Mouse (Mus musculus) spleen, embryonic (tissue): ENCODE data around the gene Zfp146.

ENCODE experiments used
- CTCF ChIA-PET: fragments of 350-600 bp; sonication (Branson Sonifier 250); formaldehyde crosslinking; loops from one replicate; lab custom pipeline; 2022; lab: Charles Lee

Gene Zfp146

GRCm38 (mm10) chr7:30193581-30194100, 24.1 kb upstream of the Zfp146 start:
- CTCF ChIA-PET: interaction anchor here (0.6 to 0.7 kb wide), 3 partner anchors 9 to 569 kb away, joined by 9 to 10 read pairs (median 9); partner anchors contain the start of gene Cox7a1

- CTCF ChIA-PET: no interaction called here
Measured at GRCm38 (mm10) chr7:30193013-30193412, 23.5 kb upstream of the Zfp146 start.

- CTCF ChIA-PET: no interaction called here
Measured at GRCm38 (mm10) chr7:30192088-30192487, 22.5 kb upstream of the Zfp146 start.

GRCm38 (mm10) chr7:30189116-30189491, 19.6 kb upstream of the Zfp146 start:
- CTCF ChIA-PET: interaction anchor here (0.7 kb wide), 1 partner anchor 159 kb away, joined by 12 read pairs; no protein-coding TSS in a partner anchor

GRCm38 (mm10) chr7:30188344-30189115, 19.0 kb upstream of the Zfp146 start:
- CTCF ChIA-PET: no interaction called here

GRCm38 (mm10) chr7:30184641-30185348, 15.2 kb upstream of the Zfp146 start:
- CTCF ChIA-PET: interaction anchor here (0.6 kb wide), 1 partner anchor 9 kb away, joined by 9 read pairs; no protein-coding TSS in a partner anchor

- CTCF ChIA-PET: interaction anchor here (0.6 to 2.4 kb wide), 4 partner anchors 10 to 390 kb away, joined by 3 to 12 read pairs (median 8); no protein-coding TSS in a partner anchor
Measured at GRCm38 (mm10) chr7:30183879-30184289, 14.3 kb upstream of the Zfp146 start, which contains the start of gene Cox7a1. TSS of gene Cox7a1 (plus strand) at chr7:30184144.

- CTCF ChIA-PET: interaction anchor here (0.7 to 2.4 kb wide), 5 partner anchors 15 to 391 kb away, joined by 3 to 12 read pairs (median 4); partner anchors contain the start of gene Capns1
Measured at GRCm38 (mm10) chr7:30183189-30183588, 13.6 kb upstream of the Zfp146 start.

GRCm38 (mm10) chr7:30181929-30182328, 12.4 kb upstream of the Zfp146 start:
- CTCF ChIA-PET: interaction anchor here (0.6 to 2.4 kb wide), 4 partner anchors 17 to 54 kb away, joined by 3 to 7 read pairs (median 4); partner anchors contain the start of gene Capns1

- CTCF ChIA-PET: no interaction called here
Measured at GRCm38 (mm10) chr7:30181308-30181707, 11.8 kb upstream of the Zfp146 start.

- CTCF ChIA-PET: no interaction called here
Measured at GRCm38 (mm10) chr7:30178256-30178655, 8.7 kb upstream of the Zfp146 start.

- CTCF ChIA-PET: interaction anchor here (0.6 kb wide), 2 partner anchors 17 to 157 kb away, joined by 3 to 9 read pairs; no protein-coding TSS in a partner anchor
Measured at GRCm38 (mm10) chr7:30176474-30176873, 6.9 kb upstream of the Zfp146 start.

GRCm38 (mm10) chr7:30170283-30170951, 867 bp upstream of the Zfp146 start:
- CTCF ChIA-PET: no interaction called here

- CTCF ChIA-PET: no interaction called here
Measured at GRCm38 (mm10) chr7:30168914-30169582, 502 bp downstream of the Zfp146 start.

GRCm38 (mm10) chr7:30164745-30165144, 4.8 kb downstream of the Zfp146 start:
- CTCF ChIA-PET: interaction anchor here (0.7 kb wide), 1 partner anchor 111 kb away, joined by 9 read pairs; no protein-coding TSS in a partner anchor

GRCm38 (mm10) chr7:30163113-30163512, 6.4 kb downstream of the Zfp146 start:
- CTCF ChIA-PET: no interaction called here

- CTCF ChIA-PET: no interaction called here
Measured at GRCm38 (mm10) chr7:30155507-30155906, 14.0 kb downstream of the Zfp146 start.

GRCm38 (mm10) chr7:30154040-30154439, 15.5 kb downstream of the Zfp146 start:
- CTCF ChIA-PET: no interaction called here

GRCm38 (mm10) chr7:30147011-30147410, 22.5 kb downstream of the Zfp146 start:
- CTCF ChIA-PET: no interaction called here

GRCm38 (mm10) chr7:30143555-30144209, 25.9 kb downstream of the Zfp146 start:
- CTCF ChIA-PET: no interaction called here
